Mouse (Mus musculus) megakaryocyte, embryonic 14.5 days (primary cell): ENCODE measurements around the gene Arpc3. TPM values are rescaled to one million over a fixed set of nuclear protein-coding genes. Genes with fewer than 3 reads are reported as not detected.

Experiments used
- H3K27me3 ChIP-seq: replicated peaks from 2 replicates; pipeline ENCODE3; 2012; ENCODE audit warnings: inconsistent platforms
- H3K36me3 ChIP-seq: replicated peaks from 2 replicates; pipeline ENCODE3; 2012; ENCODE audit warnings: low read length, inconsistent platforms, mixed read lengths
- H3K4me1 ChIP-seq: 2 replicates; pipeline ENCODE4 v1.6.1; 2012; ENCODE audit warnings: inconsistent platforms
- H3K4me3 ChIP-seq: replicated peaks from 2 replicates; pipeline ENCODE3; 2012; ENCODE audit warnings: moderate library complexity, mild to moderate bottlenecking, inconsistent platforms
- H3K9me3 ChIP-seq: 2 replicates; pipeline ENCODE4 v1.6.1; 2012; ENCODE audit warnings: inconsistent platforms
- FLI1 ChIP-seq: IDR thresholded peaks from 2 replicates; pipeline ENCODE4 v1.6.1; 2012; ENCODE audit warnings: low read length, inconsistent platforms, mixed read lengths
- GATA1 ChIP-seq: IDR thresholded peaks from 3 replicates; pipeline ENCODE4 v1.6.1; 2012; ENCODE audit warnings: mixed read lengths, low read length, inconsistent platforms, borderline replicate concordance
- polyA plus RNA-seq: library from polyadenylated mRNA; stranded (reverse); fragments of >175 nt; gene quantifications from 2 replicates; pipeline ENCODE4 v1.2.3, GENCODE M21; 2012; ENCODE audit warnings: low replicate concordance; ENCODE audit not compliant: insufficient read depth

Gene Arpc3
- polyA plus RNA-seq, 1 experiment = 49.2 TPM

GRCm38 (mm10) chr5:122431221-122431620, 39.5 kb downstream of the Arpc3 start:
- Histone ChIP-seq H3K4me3 (no peak overlapping the region), H3K9me3 (no peaks in the 10 kb centered on the region), H3K27me3 (no peaks in the 10 kb centered on the region), H3K36me3 (peaks cover 93% of the 10 kb centered on the region), H3K4me1 (no peaks in the 10 kb centered on the region)
- no peak for TF ChIP-seq GATA1
- no peak for TF ChIP-seq FLI1

- H3K4me3 ChIP-seq = no peak overlapping the region
These were observed 42.9 kb downstream of the Arpc3 start for GRCm38 (mm10) chr5:122434541-122434940.

GRCm38 (mm10) chr5:122439400-122440094, 47.9 kb downstream of the Arpc3 start:
- Histone ChIP-seq H3K4me1 (no peaks in the 10 kb centered on the region), H3K4me3 (no peak overlapping the region)

More at GRCm38 (mm10) chr5:122434541-122434940, 42.9 kb downstream of the Arpc3 start:
- Histone ChIP-seq H3K9me3 (no peaks in the 10 kb centered on the region), H3K36me3 (peaks cover 99% of the 10 kb centered on the region), H3K4me1 (no peaks in the 10 kb centered on the region), H3K27me3 (no peaks in the 10 kb centered on the region)
- TF ChIP-seq GATA1 (no peak), FLI1 (no peak)

DNA sequence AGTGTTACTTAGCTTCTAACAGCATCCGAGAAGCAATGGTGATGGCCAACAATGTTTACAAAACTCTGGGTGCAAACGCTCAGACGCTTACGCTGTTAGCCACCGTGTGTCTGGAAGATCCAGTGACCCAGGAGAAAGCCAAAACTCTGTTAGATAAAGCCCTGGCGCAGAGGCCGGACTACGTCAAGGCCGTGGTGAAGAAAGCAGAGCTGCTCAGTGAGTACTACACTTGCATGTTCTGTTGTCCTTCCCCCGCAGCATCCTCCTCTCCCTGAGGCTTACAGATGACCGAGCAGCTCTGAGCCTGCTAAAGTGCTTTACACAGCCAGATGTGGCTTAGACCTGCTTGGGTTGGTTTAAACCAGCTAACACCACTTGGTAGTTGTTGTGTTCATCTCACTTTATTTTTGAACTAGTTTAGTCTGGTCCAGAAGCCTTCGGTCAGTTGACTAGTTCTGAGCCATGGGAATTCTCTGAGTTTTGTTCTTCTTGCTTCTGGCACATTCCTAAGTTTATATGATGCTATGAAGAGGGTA, 48.5 kb downstream of the Arpc3 start:
- no peaks in the 10 kb centered on the region; the same call in 1 of the 2 replicates for H3K4me1 ChIP-seq
- no peaks in the 10 kb centered on the region for H3K9me3 ChIP-seq
- no peaks in the 10 kb centered on the region for H3K27me3 ChIP-seq
- H3K4me3 ChIP-seq = no peak overlapping the region
- no peak for TF ChIP-seq GATA1
- TF ChIP-seq FLI1 = no peak
- H3K36me3 ChIP-seq = peaks cover 100% of the 10 kb centered on the region

More at GRCm38 (mm10) chr5:122439400-122440094, 47.9 kb downstream of the Arpc3 start:
- H3K36me3 ChIP-seq = peaks cover 100% of the 10 kb centered on the region
- TF ChIP-seq GATA1 (no peak), FLI1 (no peak)
- no peaks in the 10 kb centered on the region for H3K9me3 ChIP-seq
- no peaks in the 10 kb centered on the region for H3K27me3 ChIP-seq

DNA sequence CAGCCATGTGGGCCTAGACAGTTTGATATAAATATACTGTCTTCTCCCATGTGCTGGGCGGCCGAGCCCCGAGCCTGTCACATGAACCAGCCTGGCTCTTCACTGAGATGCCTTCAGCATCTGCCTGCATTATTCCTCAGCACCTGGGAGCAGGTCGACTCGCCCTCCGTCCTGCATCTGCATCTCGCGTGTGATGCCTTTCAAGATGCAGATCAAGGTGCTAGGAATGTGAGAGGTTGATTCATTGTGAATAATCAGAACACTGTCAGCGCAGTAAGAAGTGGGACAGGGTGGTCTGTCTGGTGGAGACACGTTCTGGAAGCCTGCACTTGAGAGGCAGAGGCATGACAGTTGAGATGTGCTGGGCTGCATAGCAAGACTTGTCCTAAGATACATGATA, 52.8 kb downstream of the Arpc3 start:
- peaks cover 91% of the 10 kb centered on the region for H3K36me3 ChIP-seq
- no peaks in the 10 kb centered on the region for H3K9me3 ChIP-seq

DNA sequence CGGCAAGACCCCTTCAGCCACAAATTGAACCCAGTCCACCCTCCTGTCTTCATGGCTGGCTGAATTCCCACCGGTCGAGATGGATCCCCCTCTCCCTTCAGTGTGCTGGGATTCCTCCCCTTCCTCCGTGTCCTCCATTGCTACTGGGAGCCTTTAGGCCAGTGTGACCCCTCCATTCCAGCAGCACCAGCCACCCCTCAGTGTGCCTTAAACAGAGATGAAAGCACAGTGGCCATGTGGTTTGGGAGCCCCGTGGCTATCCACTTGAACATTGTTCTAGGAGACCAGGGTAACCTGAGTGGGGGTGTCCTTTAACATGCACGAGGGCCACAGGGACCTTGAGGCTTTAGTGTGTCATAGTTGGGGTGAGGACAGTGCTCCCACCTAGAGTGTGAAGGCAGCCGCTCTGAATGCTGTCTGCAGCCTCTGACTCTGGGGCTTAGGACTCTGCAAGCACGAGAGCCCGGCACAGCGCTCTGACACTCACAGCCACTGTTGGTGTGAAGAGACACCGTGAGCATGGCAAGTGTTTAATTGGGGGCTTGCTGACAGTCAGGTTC, 53.5 kb downstream of the Arpc3 start:
- H3K9me3 ChIP-seq = no peaks in the 10 kb centered on the region
- H3K36me3 ChIP-seq = peaks cover 91% of the 10 kb centered on the region
- TF ChIP-seq FLI1 (no peak), GATA1 (no peak)
- H3K4me1 ChIP-seq = no peaks in the 10 kb centered on the region; the same call in 1 of the 2 replicates
- H3K4me3 ChIP-seq = no peak overlapping the region
- H3K27me3 ChIP-seq = no peaks in the 10 kb centered on the region

More for the DNA sequence above, 52.8 kb downstream of the Arpc3 start:
- Histone ChIP-seq H3K4me1 (no peaks in the 10 kb centered on the region; the same call in 1 of the 2 replicates), H3K27me3 (no peaks in the 10 kb centered on the region), H3K4me3 (no peak overlapping the region)
- TF ChIP-seq GATA1 (no peak), FLI1 (no peak)

GRCm38 (mm10) chr5:122447857-122448256, 56.2 kb downstream of the Arpc3 start:
- peaks cover 90% of the 10 kb centered on the region for H3K36me3 ChIP-seq
- H3K4me1 ChIP-seq = peaks cover 3% of the 10 kb centered on the region; the same call in 1 of the 2 replicates

GRCm38 (mm10) chr5:122448869-122449268, 57.2 kb downstream of the Arpc3 start:
- TF ChIP-seq GATA1 (no peak), FLI1 (no peak)
- H3K36me3 ChIP-seq = peaks cover 90% of the 10 kb centered on the region
- H3K4me3 ChIP-seq = no peak overlapping the region
- H3K9me3 ChIP-seq = no peaks in the 10 kb centered on the region
- no peaks in the 10 kb centered on the region for H3K27me3 ChIP-seq
- H3K4me1 ChIP-seq = peaks cover 3% of the 10 kb centered on the region; the same call in 1 of the 2 replicates

More at GRCm38 (mm10) chr5:122447857-122448256, 56.2 kb downstream of the Arpc3 start:
- Histone ChIP-seq H3K9me3 (no peaks in the 10 kb centered on the region), H3K4me3 (no peak overlapping the region), H3K27me3 (no peaks in the 10 kb centered on the region)
- TF ChIP-seq FLI1 (no peak), GATA1 (no peak)

- no peaks in the 10 kb centered on the region for H3K9me3 ChIP-seq
- no peaks in the 10 kb centered on the region for H3K27me3 ChIP-seq
- no peak for TF ChIP-seq FLI1
- TF ChIP-seq GATA1 = no peak
- H3K4me1 ChIP-seq = peaks cover 3% of the 10 kb centered on the region; the same call in 1 of the 2 replicates
- no peak overlapping the region for H3K4me3 ChIP-seq
- H3K36me3 ChIP-seq = peaks cover 90% of the 10 kb centered on the region
These were observed 58.3 kb downstream of the Arpc3 start for GRCm38 (mm10) chr5:122449946-122450345.

DNA sequence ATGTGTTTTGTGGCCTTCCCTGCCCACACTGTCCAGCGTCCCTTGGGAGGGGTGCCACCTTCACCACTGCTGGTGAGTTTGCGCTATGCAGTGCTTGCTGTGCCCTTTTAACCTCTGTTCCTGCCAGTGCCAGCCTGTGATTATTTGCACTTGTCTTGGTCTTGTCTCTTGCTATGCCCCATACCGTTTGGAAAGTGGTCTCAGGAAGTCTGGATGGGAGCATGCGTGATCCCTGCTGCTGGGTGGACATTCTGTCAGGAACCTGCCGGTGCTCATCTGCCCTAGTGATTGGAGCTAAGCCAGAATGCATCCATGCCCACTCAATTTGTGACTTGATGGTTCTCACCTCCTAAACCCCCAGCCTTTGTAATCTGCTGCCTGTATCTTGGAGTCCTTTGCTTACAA, 59.2 kb downstream of the Arpc3 start:
- Histone ChIP-seq H3K4me1 (peaks cover 3% of the 10 kb centered on the region; the same call in 1 of the 2 replicates), H3K4me3 (peak overlapping the region; percentile 25), H3K9me3 (no peaks in the 10 kb centered on the region), H3K27me3 (no peaks in the 10 kb centered on the region), H3K36me3 (peaks cover 90% of the 10 kb centered on the region)
- TF ChIP-seq GATA1 (no peak), FLI1 (no peak)
